Mouse (Mus musculus): Measurements from ENCODE around the gene 4930486L24Rik. TPM values are rescaled to one million over a fixed set of nuclear protein-coding genes. Genes with fewer than 3 reads are reported as not detected.

The 4930486L24Rik gene
- polyA plus RNA-seq, 1 experiment from 2014 or later: not detected

- no peak overlapping the region for H3K9ac ChIP-seq (ENCODE audit: low read depth, low read length)
Observed at GRCm38 (mm10) chr13:60839353-60839902, 24.8 kb downstream of the 4930486L24Rik start.

GRCm38 (mm10) chr13:60826052-60826451 is 38.2 kb downstream of the 4930486L24Rik start:
- no peaks in the 10 kb centered on the region for H3K27me3 ChIP-seq (ENCODE audit: control insufficient read depth, insufficient read depth, low read depth, low read length)
- no peaks in the 10 kb centered on the region for H3K9me3 ChIP-seq (replicated peaks; ENCODE audit: control insufficient read depth, low read length, poor library complexity, severe bottlenecking)
- H3K36me3 ChIP-seq (ENCODE audit: control insufficient read depth, insufficient read depth, low read length): no peaks in the 10 kb centered on the region
- H3K4me2 ChIP-seq (ENCODE audit: low read length): no peak overlapping the region
- H3K4me3 ChIP-seq (ENCODE audit: low read depth, low read length): no peak overlapping the region
- WGBS: 64% methylated on average over 3 of the region's 3 CpGs
- ATAC-seq: no peak
- H3K9ac ChIP-seq (ENCODE audit: low read depth, low read length): no peak overlapping the region
- no peaks in the 10 kb centered on the region for H3K4me1 ChIP-seq (ENCODE audit: control insufficient read depth, insufficient read depth, low read length)
- H3K27ac ChIP-seq (ENCODE audit: low read length): no peak overlapping the region

More at GRCm38 (mm10) chr13:60839353-60839902, 24.8 kb downstream of the 4930486L24Rik start:
- Histone ChIP-seq H3K9me3 (replicated peaks; ENCODE audit: control insufficient read depth, low read length, poor library complexity, severe bottlenecking) (no peaks in the 10 kb centered on the region), H3K4me3 (ENCODE audit: low read depth, low read length) (no peak overlapping the region), H3K27me3 (ENCODE audit: control insufficient read depth, insufficient read depth, low read depth, low read length) (no peaks in the 10 kb centered on the region), H3K36me3 (ENCODE audit: control insufficient read depth, insufficient read depth, low read length) (no peaks in the 10 kb centered on the region), H3K27ac (ENCODE audit: low read length) (no peak overlapping the region), H3K4me2 (ENCODE audit: low read length) (no peak overlapping the region), H3K4me1 (ENCODE audit: control insufficient read depth, insufficient read depth, low read length) (no peaks in the 10 kb centered on the region)
- WGBS: 71% methylated on average over 2 of the region's 2 CpGs
- ATAC-seq: no peak

GRCm38 (mm10) chr13:60820486-60821175 is 43.6 kb downstream of the 4930486L24Rik start:
- Histone ChIP-seq H3K36me3 (ENCODE audit: control insufficient read depth, insufficient read depth, low read length) (no peaks in the 10 kb centered on the region), H3K4me2 (ENCODE audit: low read length) (no peak overlapping the region), H3K9me3 (replicated peaks; ENCODE audit: control insufficient read depth, low read length, poor library complexity, severe bottlenecking) (no peaks in the 10 kb centered on the region), H3K27ac (ENCODE audit: low read length) (no peak overlapping the region), H3K27me3 (ENCODE audit: control insufficient read depth, insufficient read depth, low read depth, low read length) (no peaks in the 10 kb centered on the region), H3K4me3 (ENCODE audit: low read depth, low read length) (no peak overlapping the region), H3K9ac (ENCODE audit: low read depth, low read length) (no peak overlapping the region), H3K4me1 (ENCODE audit: control insufficient read depth, insufficient read depth, low read length) (no peaks in the 10 kb centered on the region)
- no peak for ATAC-seq
- WGBS: 77% methylated on average over 3 of the region's 3 CpGs

GRCm38 (mm10) chr13:60819469-60819868 is 44.8 kb downstream of the 4930486L24Rik start:
- Histone ChIP-seq H3K4me2 (ENCODE audit: low read length) (no peak overlapping the region), H3K27ac (ENCODE audit: low read length) (no peak overlapping the region), H3K36me3 (ENCODE audit: control insufficient read depth, insufficient read depth, low read length) (no peaks in the 10 kb centered on the region), H3K4me3 (ENCODE audit: low read depth, low read length) (no peak overlapping the region), H3K27me3 (ENCODE audit: control insufficient read depth, insufficient read depth, low read depth, low read length) (no peaks in the 10 kb centered on the region), H3K9ac (ENCODE audit: low read depth, low read length) (no peak overlapping the region), H3K9me3 (replicated peaks; ENCODE audit: control insufficient read depth, low read length, poor library complexity, severe bottlenecking) (no peaks in the 10 kb centered on the region), H3K4me1 (ENCODE audit: control insufficient read depth, insufficient read depth, low read length) (no peaks in the 10 kb centered on the region)
- 14% methylated on average over 7 of the region's 7 CpGs for WGBS
- ATAC-seq: no peak

- 74% methylated on average over 1 of the region's 1 CpGs for WGBS
- no peaks in the 10 kb centered on the region for H3K27me3 ChIP-seq (ENCODE audit: control insufficient read depth, insufficient read depth, low read depth, low read length)
- H3K27ac ChIP-seq (ENCODE audit: low read length): no peak overlapping the region
- no peaks in the 10 kb centered on the region for H3K4me1 ChIP-seq (ENCODE audit: control insufficient read depth, insufficient read depth, low read length)
- H3K4me3 ChIP-seq (ENCODE audit: low read depth, low read length): no peak overlapping the region
- no peak for ATAC-seq
- H3K4me2 ChIP-seq (ENCODE audit: low read length): no peak overlapping the region
- H3K9me3 ChIP-seq (replicated peaks; ENCODE audit: control insufficient read depth, low read length, poor library complexity, severe bottlenecking): no peaks in the 10 kb centered on the region
- H3K9ac ChIP-seq (ENCODE audit: low read depth, low read length): no peak overlapping the region
- no peaks in the 10 kb centered on the region for H3K36me3 ChIP-seq (ENCODE audit: control insufficient read depth, insufficient read depth, low read length)
Observed at GRCm38 (mm10) chr13:60813722-60814121, 50.6 kb downstream of the 4930486L24Rik start.

GRCm38 (mm10) chr13:60812768-60813167 is 51.5 kb downstream of the 4930486L24Rik start:
- Histone ChIP-seq H3K27me3 (ENCODE audit: control insufficient read depth, insufficient read depth, low read depth, low read length) (no peaks in the 10 kb centered on the region), H3K9ac (ENCODE audit: low read depth, low read length) (no peak overlapping the region), H3K36me3 (ENCODE audit: control insufficient read depth, insufficient read depth, low read length) (no peaks in the 10 kb centered on the region), H3K9me3 (replicated peaks; ENCODE audit: control insufficient read depth, low read length, poor library complexity, severe bottlenecking) (no peaks in the 10 kb centered on the region), H3K27ac (ENCODE audit: low read length) (no peak overlapping the region), H3K4me3 (ENCODE audit: low read depth, low read length) (no peak overlapping the region), H3K4me2 (ENCODE audit: low read length) (no peak overlapping the region), H3K4me1 (ENCODE audit: control insufficient read depth, insufficient read depth, low read length) (no peaks in the 10 kb centered on the region)
- 91% methylated on average over 6 of the region's 6 CpGs for WGBS
- no peak for ATAC-seq

- 83% methylated on average over 2 of the region's 2 CpGs for WGBS
- no peaks in the 10 kb centered on the region for H3K9me3 ChIP-seq (replicated peaks; ENCODE audit: control insufficient read depth, low read length, poor library complexity, severe bottlenecking)
- H3K9ac ChIP-seq (ENCODE audit: low read depth, low read length): no peak overlapping the region
- no peak overlapping the region for H3K27ac ChIP-seq (ENCODE audit: low read length)
- H3K36me3 ChIP-seq (ENCODE audit: control insufficient read depth, insufficient read depth, low read length): no peaks in the 10 kb centered on the region
- no peaks in the 10 kb centered on the region for H3K4me1 ChIP-seq (ENCODE audit: control insufficient read depth, insufficient read depth, low read length)
- H3K4me2 ChIP-seq (ENCODE audit: low read length): no peak overlapping the region
- H3K4me3 ChIP-seq (ENCODE audit: low read depth, low read length): no peak overlapping the region
- no peaks in the 10 kb centered on the region for H3K27me3 ChIP-seq (ENCODE audit: control insufficient read depth, insufficient read depth, low read depth, low read length)
- ATAC-seq: no peak
Observed at GRCm38 (mm10) chr13:60809690-60810089, 54.6 kb downstream of the 4930486L24Rik start.

- ATAC-seq: no peak
- 67% methylated on average over 1 of the region's 1 CpGs for WGBS
- no peak within 1 kb of the TSS for H3K4me3 ChIP-seq (ENCODE audit: low read depth, low read length)
- no peak within 1 kb of the TSS for H3K27ac ChIP-seq (ENCODE audit: low read length)
- no peak within 1 kb of the TSS for H3K4me2 ChIP-seq (ENCODE audit: low read length)
- no peaks in the 10 kb centered on the region for H3K27me3 ChIP-seq (ENCODE audit: control insufficient read depth, insufficient read depth, low read depth, low read length)
- no peaks in the 10 kb centered on the region for H3K9me3 ChIP-seq (replicated peaks; ENCODE audit: control insufficient read depth, low read length, poor library complexity, severe bottlenecking)
- no peaks in the 10 kb centered on the region for H3K4me1 ChIP-seq (ENCODE audit: control insufficient read depth, insufficient read depth, low read length)
- H3K9ac ChIP-seq (ENCODE audit: low read depth, low read length): no peak within 1 kb of the TSS
- no peaks in the 10 kb centered on the region for H3K36me3 ChIP-seq (ENCODE audit: control insufficient read depth, insufficient read depth, low read length)
Observed at GRCm38 (mm10) chr13:60802749-60803148, 61.5 kb downstream of the 4930486L24Rik start, which contains the start of gene Ctsll3. Gene Ctsll3 (minus strand): TSS chr13:60802849.
